Mouse (Mus musculus) liver, postnatal 0 days (tissue): ENCODE measurements at regions not wholly inside any gene's neighbourhood (a gene's known extent, or its start where the extent isn't known, plus 50 kb on each side); places are given as distances from the start of the nearest gene placed in this dataset.

Source experiments
- CTCF ChIP-seq: sonication (generic); IDR thresholded peaks from 2 replicates; pipeline ENCODE4 v1.5.1; 2016; ENCODE audit warnings: antibody characterized with exemption, low read depth
- EP300 ChIP-seq: IDR thresholded peaks from 2 replicates; pipeline ENCODE4 v1.6.1; 2016; ENCODE audit warnings: antibody characterized with exemption, low read depth, mild to moderate bottlenecking

DNA sequence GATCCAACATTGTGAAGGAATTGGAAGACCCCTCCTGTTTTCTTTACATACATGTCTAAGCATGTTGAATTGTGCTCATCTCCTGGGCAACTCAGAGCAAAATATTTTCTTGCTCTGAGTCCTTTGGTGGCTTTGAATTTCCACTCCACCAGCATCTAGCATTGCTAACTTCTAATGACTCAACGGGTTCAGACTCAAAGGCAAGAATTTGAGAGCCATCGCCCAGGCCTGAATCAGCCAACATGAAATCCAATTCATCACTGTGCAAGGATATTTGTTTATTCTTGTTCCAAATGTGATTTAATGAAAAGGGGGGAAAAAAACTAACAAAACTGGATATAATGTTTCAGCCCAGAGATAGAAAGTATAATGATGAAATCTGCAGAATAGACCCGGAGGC lies 121.9 kb upstream of the Phactr1 start:
- TF ChIP-seq CTCF (no peak), EP300 (no peak)
